Mouse (Mus musculus) heart, embryonic 11.5 days (tissue): ENCODE results near the gene Oscar. TPM values are rescaled to one million over a fixed set of nuclear protein-coding genes. Genes with fewer than 3 reads are reported as not detected.
"Not testable (repeated sequence)": the region's sequence is repeated elsewhere in the genome, so short reads cannot be mapped to it uniquely, and the experiment has no call there.

Source experiments
- ATAC-seq: fragments of 200-750 bp; cut with Nextera tagmentation; replicated peaks from 2 replicates; pipeline ENCODE4 v1.8.0; 2017; ENCODE audit warnings: moderate library complexity; ENCODE audit not compliant: insufficient number of reproducible peaks, low FRiP score, low TSS enrichment
- H3K27ac ChIP-seq: fragments of 300-500 bp; sonication (generic); 2 replicates; pipeline ENCODE4 v1.5.1; 2014; ENCODE audit warnings: mild to moderate bottlenecking, low read depth, low read length
- H3K27me3 ChIP-seq: fragments of 300-500 bp; sonication (generic); 2 replicates; pipeline ENCODE4 v1.6.1; 2014; ENCODE audit warnings: mild to moderate bottlenecking, low read length, mixed read lengths; ENCODE audit not compliant: control insufficient read depth, insufficient read depth
- H3K36me3 ChIP-seq: fragments of 300-500 bp; sonication (generic); 2 replicates; pipeline ENCODE4 v1.6.1; 2014; ENCODE audit warnings: mild to moderate bottlenecking, low read length, moderate library complexity, mixed read lengths; ENCODE audit not compliant: control insufficient read depth, insufficient read depth
- H3K4me1 ChIP-seq: fragments of 300-500 bp; sonication (generic); 2 replicates; pipeline ENCODE4 v1.6.1; 2014; ENCODE audit warnings: low read length; ENCODE audit not compliant: control insufficient read depth, insufficient read depth
- H3K4me2 ChIP-seq: fragments of 300-500 bp; sonication (generic); 2 replicates; pipeline ENCODE4 v1.6.1; 2014; ENCODE audit warnings: mild to moderate bottlenecking, moderate library complexity
- H3K4me3 ChIP-seq: fragments of 300-500 bp; sonication (generic); 2 replicates; pipeline ENCODE4 v1.5.1; 2014; ENCODE audit warnings: low read depth, low read length
- H3K9ac ChIP-seq: fragments of 300-500 bp; sonication (generic); 2 replicates; pipeline ENCODE4 v1.6.1; 2014; ENCODE audit warnings: mild to moderate bottlenecking, low read depth, low read length, moderate library complexity
- H3K9me3 ChIP-seq: fragments of 300-500 bp; sonication (generic); replicated peaks from 2 replicates; pipeline ENCODE4 v1.6.1; 2016; ENCODE audit warnings: low read length; ENCODE audit not compliant: control insufficient read depth
- WGBS: fragments of 180-500 bp; shearing (Covaris S2); extraction: QIAGEN DNeasy Blood & Tissue Kit; methylation state at CpG from one replicate; pipeline ENCODE4 v1.1.7; 2014; ENCODE audit not compliant: insufficient replicate concordance; 5-methylcytosine and 5-hydroxymethylcytosine counted together
- polyA plus RNA-seq: library from polyadenylated mRNA; unstranded; fragments of >200 nt; fragmentation: Nextera tagmentation; extraction: Ambion mirVana; gene quantifications from 2 replicates; pipeline ENCODE4 v1.2.1, GENCODE M21; 2014

Gene Oscar
- polyA plus RNA-seq, 1 experiment from 2014 or later = 0.56 TPM

DNA sequence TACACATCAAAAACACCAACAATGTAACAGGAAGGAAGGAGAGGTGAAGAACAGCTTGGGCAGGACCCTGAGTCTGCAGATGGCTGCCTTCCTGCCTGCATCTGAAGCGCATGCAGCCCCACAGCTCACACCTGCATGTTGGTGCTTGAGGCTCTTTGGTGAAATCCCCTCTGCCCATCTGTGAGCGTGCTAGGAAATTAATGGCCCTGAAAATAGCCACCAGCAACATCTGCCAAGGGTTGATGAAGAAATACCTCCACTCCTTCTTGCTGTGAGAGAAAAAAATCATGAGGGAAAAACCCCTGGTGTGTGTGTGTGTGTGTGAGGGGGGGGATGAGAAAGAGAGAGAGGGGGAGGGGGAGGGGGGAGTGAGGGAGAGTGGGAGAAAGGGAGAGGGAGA, 35.9 kb downstream of the Oscar start:
- Histone ChIP-seq H3K36me3 (no peaks in the 10 kb centered on the region), H3K27me3 (no peaks in the 10 kb centered on the region), H3K4me2 (no peak overlapping the region), H3K9me3 (no peaks in the 10 kb centered on the region), H3K9ac (no peak overlapping the region), H3K4me3 (no peak overlapping the region), H3K27ac (no peak overlapping the region), H3K4me1 (no peaks in the 10 kb centered on the region)
- 63% methylated on average over 2 of the region's 2 CpGs for WGBS
- ATAC-seq = no peak

- Histone ChIP-seq H3K36me3 (no peaks in the 10 kb centered on the region), H3K9ac (no peak overlapping the region), H3K9me3 (no peaks in the 10 kb centered on the region), H3K4me2 (no peak overlapping the region), H3K4me3 (no peak overlapping the region), H3K27me3 (no peaks in the 10 kb centered on the region), H3K4me1 (no peaks in the 10 kb centered on the region), H3K27ac (no peak overlapping the region)
- WGBS = 64% methylated on average over 6 of the region's 6 CpGs
- ATAC-seq = no peak
Observed at GRCm38 (mm10) chr7:3578952-3579546, 36.9 kb downstream of the Oscar start.

DNA sequence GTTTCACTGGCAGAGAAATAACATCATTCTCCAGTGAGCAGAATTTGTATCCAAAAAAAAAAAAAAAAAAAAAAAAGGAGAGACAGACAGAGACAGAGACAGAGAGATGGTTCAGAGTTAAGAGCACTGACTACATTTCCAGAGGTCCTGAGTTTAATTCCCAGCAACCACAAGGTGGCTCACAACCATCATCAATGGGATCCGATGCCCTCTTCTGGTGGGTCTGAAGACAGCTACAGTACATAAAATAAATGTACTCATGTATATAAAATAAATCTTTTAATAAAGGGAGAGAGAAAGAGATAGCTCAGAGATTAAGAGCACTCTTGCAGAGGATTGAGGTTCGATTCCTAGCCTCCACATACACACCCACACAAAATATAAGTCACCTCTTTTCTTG, 37.8 kb downstream of the Oscar start:
- ATAC-seq = no peak
- Histone ChIP-seq H3K9me3 (no peaks in the 10 kb centered on the region), H3K4me1 (no peaks in the 10 kb centered on the region), H3K9ac (no peak overlapping the region), H3K4me3 (no peak overlapping the region), H3K27ac (no peak overlapping the region), H3K27me3 (no peaks in the 10 kb centered on the region), H3K36me3 (no peaks in the 10 kb centered on the region), H3K4me2 (no peak overlapping the region)
- WGBS = 74% methylated on average over 2 of the region's 2 CpGs

GRCm38 (mm10) chr7:3576354-3577124, 39.4 kb downstream of the Oscar start:
- no peak overlapping the region for H3K27ac ChIP-seq
- H3K4me1 ChIP-seq = no peaks in the 10 kb centered on the region
- H3K9me3 ChIP-seq = no peaks in the 10 kb centered on the region
- no peak overlapping the region for H3K4me2 ChIP-seq
- H3K27me3 ChIP-seq = no peaks in the 10 kb centered on the region
- WGBS = 68% methylated on average over 5 of the region's 5 CpGs
- H3K9ac ChIP-seq = no peak overlapping the region
- no peak for ATAC-seq
- H3K36me3 ChIP-seq = no peaks in the 10 kb centered on the region
- H3K4me3 ChIP-seq = no peak overlapping the region

DNA sequence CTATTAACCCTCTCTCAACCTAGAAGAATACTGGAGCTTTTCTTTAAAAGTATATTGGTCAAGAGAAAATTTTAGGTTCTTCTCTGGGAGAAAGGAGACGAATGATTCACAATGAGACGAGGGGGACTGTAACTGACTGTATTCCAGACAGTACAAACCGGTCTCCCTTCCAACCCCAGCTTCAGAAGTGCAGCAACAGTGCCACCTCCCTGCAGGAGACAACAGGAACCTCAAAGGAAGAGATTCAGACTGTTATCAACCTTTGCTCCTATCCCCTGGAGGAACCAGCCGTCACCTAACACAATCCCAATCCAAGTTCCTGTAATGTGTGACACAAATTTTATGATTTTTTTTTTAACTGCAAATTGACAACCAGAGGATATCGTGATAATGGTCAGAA, 41.7 kb downstream of the Oscar start:
- Histone ChIP-seq H3K27me3 (no peaks in the 10 kb centered on the region), H3K4me1 (no peaks in the 10 kb centered on the region), H3K4me3 (no peak overlapping the region), H3K27ac (no peak overlapping the region), H3K4me2 (no peak overlapping the region), H3K9ac (no peak overlapping the region), H3K36me3 (no peaks in the 10 kb centered on the region), H3K9me3 (no peaks in the 10 kb centered on the region)
- 47% methylated on average over 5 of the region's 5 CpGs for WGBS
- no peak for ATAC-seq

DNA sequence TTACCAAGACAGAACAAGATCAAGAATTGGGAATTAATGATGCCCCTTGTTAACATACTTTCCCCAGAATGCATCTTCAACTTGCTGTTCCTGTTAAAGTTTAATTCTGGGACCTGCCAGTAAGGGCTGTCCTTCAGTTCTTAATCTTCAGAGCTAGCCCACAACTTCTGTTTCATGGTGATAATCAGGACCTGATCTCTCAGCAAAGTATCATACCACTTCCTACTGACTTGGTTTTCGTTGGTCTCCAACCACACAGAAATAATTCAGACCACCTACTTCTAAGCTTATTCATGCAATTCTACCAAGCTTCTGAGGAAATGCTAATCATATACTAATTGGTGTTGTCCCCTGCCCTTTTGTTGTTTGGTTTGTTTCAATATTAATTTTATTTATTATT, 44.1 kb downstream of the Oscar start:
- Histone ChIP-seq H3K4me3 (no peak overlapping the region), H3K4me2 (no peak overlapping the region), H3K9me3 (no peaks in the 10 kb centered on the region), H3K27ac (no peak overlapping the region), H3K4me1 (no peaks in the 10 kb centered on the region), H3K36me3 (no peaks in the 10 kb centered on the region), H3K27me3 (no peaks in the 10 kb centered on the region), H3K9ac (no peak overlapping the region)
- WGBS = 75% methylated on average over 1 of the region's 1 CpGs
- ATAC-seq = no peak

DNA sequence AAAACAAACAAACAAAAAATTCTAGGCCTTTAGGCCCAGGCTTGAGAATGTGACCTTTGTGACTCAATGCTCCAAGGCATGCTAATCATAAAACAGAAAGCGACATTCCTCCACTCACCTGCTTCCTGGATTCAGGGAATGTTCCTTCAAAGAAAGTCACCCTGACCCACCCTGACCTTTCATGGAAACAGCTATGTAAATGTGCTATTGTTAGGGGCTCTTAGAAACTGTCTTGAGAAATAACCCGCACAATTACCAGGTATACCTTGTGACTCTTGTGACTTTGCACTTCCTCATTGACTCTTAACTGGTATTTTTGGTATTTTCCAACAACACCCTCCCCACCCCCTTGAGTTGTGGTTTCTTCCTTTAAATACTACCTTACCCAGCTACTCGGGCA, 45.4 kb downstream of the Oscar start:
- WGBS = 87% methylated on average over 3 of the region's 3 CpGs
- not testable (repeated sequence) for ATAC-seq, H3K9ac ChIP-seq, H3K4me2 ChIP-seq, H3K4me3 ChIP-seq, H3K27me3 ChIP-seq, H3K9me3 ChIP-seq, H3K27ac ChIP-seq, H3K4me1 ChIP-seq, H3K36me3 ChIP-seq

GRCm38 (mm10) chr7:3569725-3570124, 46.2 kb downstream of the Oscar start:
- WGBS = 66% methylated on average over 6 of the region's 6 CpGs
- no peak for ATAC-seq
- Histone ChIP-seq H3K4me1 (no peaks in the 10 kb centered on the region), H3K9ac (no peak overlapping the region), H3K36me3 (no peaks in the 10 kb centered on the region), H3K9me3 (no peaks in the 10 kb centered on the region), H3K4me2 (no peak overlapping the region), H3K4me3 (no peak overlapping the region), H3K27ac (no peak overlapping the region), H3K27me3 (no peaks in the 10 kb centered on the region)

DNA sequence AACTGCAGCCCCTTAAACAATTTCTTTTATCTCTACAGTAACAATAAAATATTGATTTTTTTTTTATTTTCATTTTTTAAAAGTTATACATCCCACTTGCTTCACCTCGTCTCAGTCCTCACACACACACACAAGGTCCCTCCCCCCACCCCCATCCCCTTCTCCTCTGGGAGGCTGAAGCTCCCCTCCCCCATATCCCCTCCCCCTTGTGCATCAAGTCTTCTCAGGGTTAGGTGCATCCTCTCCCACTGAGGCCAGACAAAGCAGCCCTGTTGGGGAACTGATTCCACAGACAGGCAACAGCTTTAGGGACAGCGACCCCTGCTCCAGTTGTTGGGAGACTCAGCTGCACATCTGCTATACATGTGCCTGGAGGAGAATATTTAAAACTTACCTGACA, 48.6 kb downstream of the Oscar start:
- no peaks in the 10 kb centered on the region for H3K27me3 ChIP-seq
- no peaks in the 10 kb centered on the region for H3K36me3 ChIP-seq
- no peak for ATAC-seq
- no peak overlapping the region for H3K4me3 ChIP-seq
- no peaks in the 10 kb centered on the region for H3K4me1 ChIP-seq
- no peaks in the 10 kb centered on the region for H3K9me3 ChIP-seq
- H3K4me2 ChIP-seq = no peak overlapping the region
- no peak overlapping the region for H3K9ac ChIP-seq
- WGBS = 19% methylated on average over 2 of the region's 2 CpGs
- no peak overlapping the region for H3K27ac ChIP-seq
